In the genomic region with DNA sequence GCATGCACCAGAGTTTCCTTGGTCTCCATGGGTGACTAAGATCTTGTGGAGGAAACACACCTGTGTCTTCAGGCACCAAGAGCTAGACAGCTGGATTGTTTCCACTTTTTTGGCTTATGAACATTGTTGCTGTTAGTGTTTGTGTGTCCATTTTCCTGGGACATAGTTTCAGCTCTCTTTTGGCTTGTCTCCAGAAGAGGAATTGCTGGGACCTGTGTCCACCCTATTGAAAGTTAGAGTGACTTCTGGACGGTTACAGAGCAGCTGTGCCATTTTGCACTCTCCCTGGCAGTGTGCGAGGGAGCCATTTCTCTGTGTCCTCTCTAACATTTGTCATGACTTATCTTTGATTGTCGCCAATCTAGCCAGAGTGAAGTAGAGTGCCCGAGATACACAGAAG, we compare ENCODE assay signal across 13 mouse cellular contexts. TPM values are rescaled to one million over a fixed set of nuclear protein-coding genes. Genes with fewer than 3 reads are reported as not detected.
"Had no signal": no experiment of that assay in that cellular context is flagged by ENCODE, and none has a peak within 500 bp of the region (broad histone marks: within the 10 kb centered on the region; RNA-seq: fewer than 3 reads in every experiment).

No protein-coding gene starts in this region.

- H3K4me1 ChIP-seq: limb, embryonic 13.5 days; liver, embryonic 12.5 days; liver, embryonic 15.5 days had no signal

- H3K4me3 ChIP-seq: limb, embryonic 10.5 days; limb, embryonic 13.5 days; liver, embryonic 12.5 days; liver, embryonic 15.5 days; midbrain, embryonic 13.5 days had no signal

- DNase-seq: kidney, adult 18-20 months; kidney, adult 9 months; kidney, postnatal 14 days; kidney, postnatal 4 days; liver; thymus, adult 18-20 months; thymus, postnatal 36 days had no signal

RNA-seq across cellular contexts. Expression of gene Irx3, which starts 51.5 kb away (rescaled TPM):
- polyA plus RNA-seq: macrophage had no signal
